Mouse (Mus musculus) cerebellum, adult 2 months (tissue): ENCODE data around the gene Rassf8.

Source experiments
- CTCF ChIP-seq: fragments of 200-500 bp; IDR thresholded peaks from 2 replicates; pipeline ENCODE4 v1.5.1; 2011; ENCODE audit warnings: low read depth, mild to moderate bottlenecking, control low read depth, low read length, moderate library complexity, borderline replicate concordance; ENCODE audit not compliant: insufficient read depth
- POLR2A ChIP-seq: fragments of 200-500 bp; IDR thresholded peaks from 2 replicates; pipeline ENCODE4 v1.6.1; 2011; ENCODE audit warnings: low read length, control low read depth, borderline replicate concordance; ENCODE audit not compliant: insufficient read depth

DNA sequence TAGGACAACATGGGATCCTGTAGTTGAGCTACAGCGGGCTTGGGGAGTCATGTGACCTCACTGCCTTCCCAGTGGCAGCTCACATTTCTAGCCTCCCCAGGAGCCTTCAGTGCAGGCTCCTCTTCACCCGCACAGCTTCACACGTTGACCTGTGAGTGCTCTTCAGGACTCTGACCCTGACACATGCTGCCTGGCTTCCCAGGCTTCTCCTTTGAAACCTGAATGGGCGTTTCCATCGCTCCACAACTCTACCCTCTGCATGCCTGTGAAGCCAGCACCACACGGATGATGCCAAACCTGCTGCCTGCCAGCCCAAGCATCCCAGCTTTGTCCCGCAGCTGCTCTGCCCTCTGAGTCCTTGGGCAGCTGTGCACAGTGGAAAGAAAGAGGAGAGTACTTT lies 63.0 kb downstream of the Rassf8 start:
- TF ChIP-seq CTCF (no peak), POLR2A (no peak)
